Mouse (Mus musculus) c-Kit-positive CD71-negative TER-119-negative erythroid progenitor cells, embryonic 14.5 days (primary cell): ENCODE results near the gene 2010300C02Rik.
"Not testable (repeated sequence)": the region's sequence is repeated elsewhere in the genome, so short reads cannot be mapped to it uniquely, and the experiment has no call there.

ENCODE experiments used
- DNase-seq: peaks from one replicate; pipeline ENCODE4 v3.0.0-alpha.2; 2013; ENCODE audit warnings: low read depth

2010300C02Rik gene

GRCm38 (mm10) chr1:37624185-37624584 is 95.7 kb downstream of the 2010300C02Rik start:
- no peak for DNase-seq

GRCm38 (mm10) chr1:37622049-37622448 is 97.8 kb downstream of the 2010300C02Rik start:
- DNase-seq, result no peak

- no peak for DNase-seq
These were observed 100.3 kb downstream of the 2010300C02Rik start for GRCm38 (mm10) chr1:37619542-37619941.

- no peak for DNase-seq
These were observed 102.8 kb downstream of the 2010300C02Rik start for GRCm38 (mm10) chr1:37617047-37617446.

- no peak for DNase-seq
These were observed 103.3 kb downstream of the 2010300C02Rik start for GRCm38 (mm10) chr1:37616569-37616968.

- no peak for DNase-seq
These were observed 104.4 kb downstream of the 2010300C02Rik start for GRCm38 (mm10) chr1:37615290-37616040.

- no peak for DNase-seq
These were observed 105.0 kb downstream of the 2010300C02Rik start for GRCm38 (mm10) chr1:37614836-37615235.

GRCm38 (mm10) chr1:37614130-37614529 is 105.8 kb downstream of the 2010300C02Rik start:
- no peak for DNase-seq

GRCm38 (mm10) chr1:37611032-37611431 is 108.9 kb downstream of the 2010300C02Rik start:
- no peak for DNase-seq

- no peak for DNase-seq
These were observed 109.6 kb downstream of the 2010300C02Rik start for GRCm38 (mm10) chr1:37610242-37610641.

GRCm38 (mm10) chr1:37605694-37606093 is 114.2 kb downstream of the 2010300C02Rik start:
- not testable (repeated sequence) for DNase-seq

GRCm38 (mm10) chr1:37603206-37603605 is 116.7 kb downstream of the 2010300C02Rik start:
- no peak for DNase-seq

- no peak for DNase-seq
These were observed 117.6 kb downstream of the 2010300C02Rik start for GRCm38 (mm10) chr1:37602268-37602667.

- DNase-seq, result no peak
These were observed 118.4 kb downstream of the 2010300C02Rik start for GRCm38 (mm10) chr1:37601461-37601860.

- no peak for DNase-seq
These were observed 119.2 kb downstream of the 2010300C02Rik start for GRCm38 (mm10) chr1:37600640-37601175.

- no peak for DNase-seq
These were observed 120.9 kb downstream of the 2010300C02Rik start for GRCm38 (mm10) chr1:37598986-37599385.

- not testable (repeated sequence) for DNase-seq
These were observed 125.1 kb downstream of the 2010300C02Rik start for GRCm38 (mm10) chr1:37594812-37595211.

GRCm38 (mm10) chr1:37585809-37586480 is 133.9 kb downstream of the 2010300C02Rik start:
- peak; percentile 63 for DNase-seq

- DNase-seq, result no peak
These were observed 136.0 kb downstream of the 2010300C02Rik start for GRCm38 (mm10) chr1:37583795-37584464.

GRCm38 (mm10) chr1:37583167-37583566 is 136.7 kb downstream of the 2010300C02Rik start:
- DNase-seq, result no peak

GRCm38 (mm10) chr1:37579686-37580085 is 140.2 kb downstream of the 2010300C02Rik start:
- DNase-seq, result no peak

GRCm38 (mm10) chr1:37572528-37573272 is 147.2 kb downstream of the 2010300C02Rik start:
- DNase-seq, result no peak
